Mouse (Mus musculus) megakaryocyte progenitor cell, adult 5-6 weeks (primary cell): ENCODE measurements at regions not wholly inside any gene's neighbourhood (a gene's known extent, or its start where the extent isn't known, plus 50 kb on each side); places are given as distances from the start of the nearest gene placed in this dataset.

Source experiments
- ATAC-seq: replicated peaks from 2 replicates; pipeline ENCODE4 v1.8.0; 2016; ENCODE audit warnings: mild to moderate bottlenecking, moderate TSS enrichment, inconsistent platforms; ENCODE audit not compliant: poor library complexity

DNA sequence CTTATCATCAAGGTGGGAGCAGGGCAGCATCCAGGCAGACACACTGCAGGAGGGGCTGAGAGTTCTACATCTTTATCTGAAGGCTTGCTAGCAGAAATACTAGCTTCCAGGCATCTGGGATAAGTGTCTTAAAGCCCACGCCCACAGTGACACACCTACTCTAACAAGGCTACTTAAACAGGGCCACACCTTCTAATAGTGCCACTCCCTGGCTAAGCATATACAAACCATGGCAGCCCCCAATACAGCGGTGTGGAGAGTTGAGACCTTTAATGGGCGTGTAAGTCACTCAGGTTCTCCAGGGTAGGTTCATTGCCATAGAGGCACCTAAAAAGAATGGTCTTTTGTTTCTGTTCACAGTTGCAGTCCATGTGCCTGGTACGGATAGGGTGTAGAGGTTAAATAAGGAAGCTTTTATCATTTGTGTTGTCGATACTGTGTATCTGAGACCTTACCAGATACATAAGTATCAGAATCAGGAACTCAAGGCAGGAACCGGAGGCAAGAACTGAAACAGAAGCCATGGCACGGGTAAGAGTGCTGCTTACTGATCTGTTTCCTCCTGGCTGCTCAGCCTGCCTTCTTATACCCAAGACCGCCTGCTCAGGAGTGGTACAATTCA lies 69.0 kb upstream of the Atrnl1 start:
- no peak for ATAC-seq

DNA sequence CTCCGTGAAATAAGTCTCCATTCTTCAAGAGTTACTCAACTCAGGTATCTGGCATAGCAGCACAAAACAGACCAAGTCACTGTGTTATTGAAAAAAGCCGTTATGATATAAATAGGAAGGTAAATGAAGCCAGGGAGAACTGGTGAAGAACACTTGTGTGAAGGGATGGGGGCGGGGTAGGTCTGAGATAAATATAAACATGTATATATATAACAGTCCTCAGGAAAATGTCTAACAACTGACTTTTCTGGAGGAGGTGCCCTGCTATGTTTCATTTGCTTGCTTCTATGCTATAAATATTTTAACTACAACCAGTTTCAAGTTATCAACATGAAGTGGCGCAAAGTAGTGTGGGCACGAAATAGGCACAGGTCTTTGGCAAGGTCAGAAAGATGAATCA lies 68.3 kb upstream of the Atrnl1 start:
- no peak for ATAC-seq

DNA sequence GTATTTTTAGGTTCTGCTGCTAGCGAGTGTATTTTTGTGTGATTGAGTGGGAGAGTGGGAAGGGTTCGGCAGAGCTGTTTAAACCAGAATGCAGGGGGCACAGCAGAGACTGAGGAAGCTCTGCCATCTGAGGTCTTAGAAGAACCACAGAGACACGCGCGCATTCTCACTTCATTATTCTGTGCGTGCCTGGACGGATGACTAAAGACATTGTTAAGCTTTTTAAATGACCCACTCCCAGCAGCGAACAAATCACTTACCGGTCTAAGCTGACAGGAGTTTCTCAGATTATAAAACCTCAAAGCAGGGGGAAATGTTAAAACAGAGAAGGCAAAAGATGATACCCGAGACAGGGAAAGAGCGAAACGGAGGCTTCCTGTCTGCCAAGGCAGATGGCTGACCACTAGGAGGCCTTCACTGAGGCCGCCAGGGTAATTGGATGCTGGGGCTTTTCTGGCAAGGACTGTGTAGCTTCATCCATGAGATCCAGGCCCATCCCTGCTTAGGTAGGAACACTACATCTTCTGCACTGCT lies 67.1 kb upstream of the Atrnl1 start:
- no peak for ATAC-seq

DNA sequence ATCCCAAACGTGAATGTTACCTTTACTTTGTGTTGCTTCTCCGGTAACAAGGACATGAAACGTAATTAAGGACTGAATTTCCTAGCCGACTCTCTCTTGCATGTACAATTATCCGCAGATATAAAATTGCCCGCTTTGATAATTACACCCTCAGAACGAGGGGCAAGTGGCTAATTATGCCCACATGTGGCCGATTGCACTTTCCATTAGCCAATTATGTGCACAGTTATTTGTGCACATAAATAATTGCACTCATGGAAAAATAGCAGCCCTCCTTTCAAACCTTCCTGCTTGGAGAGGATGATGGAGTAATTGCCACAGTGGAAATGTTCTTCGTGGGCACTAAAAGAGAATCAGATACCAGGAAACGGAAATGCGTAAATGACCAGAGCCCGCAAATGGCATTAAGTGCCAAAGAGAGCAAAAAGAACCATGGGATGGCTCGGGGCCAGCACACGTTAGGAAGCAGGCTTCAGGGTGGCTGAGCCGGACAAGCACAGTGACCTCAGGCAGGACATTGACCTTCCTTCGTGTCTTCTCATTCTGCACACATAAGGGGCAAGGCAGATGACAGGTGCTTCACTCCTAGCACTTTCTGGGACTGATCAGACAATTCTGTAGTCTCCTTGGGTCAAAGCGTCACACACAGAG lies 66.5 kb upstream of the Atrnl1 start:
- no peak for ATAC-seq

DNA sequence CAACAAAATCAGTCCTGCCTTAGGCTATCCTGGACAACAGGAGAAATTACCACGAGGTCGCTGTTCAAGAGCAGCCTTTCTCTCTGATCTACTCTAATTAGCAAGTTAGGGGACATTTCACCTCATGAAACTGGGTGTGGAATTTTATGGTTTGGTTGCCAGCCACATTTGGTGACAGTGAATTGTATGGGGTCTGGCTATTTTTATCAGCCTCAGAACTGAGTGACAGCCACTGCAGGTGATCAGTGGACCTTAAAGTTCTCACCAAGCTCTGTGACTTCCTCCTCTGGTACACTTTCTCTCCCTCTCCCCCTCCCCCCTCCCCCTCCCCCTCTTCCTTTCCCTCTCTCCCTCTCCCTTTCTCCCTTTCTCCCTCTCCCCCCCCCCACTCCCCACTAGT lies 65.8 kb upstream of the Atrnl1 start:
- ATAC-seq, result no peak

DNA sequence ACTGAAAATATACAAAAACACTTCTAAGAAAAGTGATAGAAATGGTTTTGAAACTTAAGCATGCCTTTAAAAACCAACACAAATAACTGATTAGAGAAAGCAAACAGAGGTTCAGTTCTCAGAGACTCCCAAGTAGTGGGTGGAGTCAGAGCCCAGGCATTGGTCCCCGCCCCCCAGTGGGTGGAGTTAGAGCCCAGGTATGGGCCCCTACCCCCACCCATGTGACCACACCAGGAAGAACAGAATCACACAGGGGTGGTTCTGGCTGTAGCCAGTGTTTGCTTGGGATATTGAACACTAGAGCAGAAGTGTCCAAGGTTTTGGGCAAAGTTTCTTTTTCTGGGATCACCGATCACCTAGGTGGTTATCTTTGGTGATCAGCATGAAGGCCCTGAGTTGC lies 64.8 kb upstream of the Atrnl1 start:
- ATAC-seq, result no peak

DNA sequence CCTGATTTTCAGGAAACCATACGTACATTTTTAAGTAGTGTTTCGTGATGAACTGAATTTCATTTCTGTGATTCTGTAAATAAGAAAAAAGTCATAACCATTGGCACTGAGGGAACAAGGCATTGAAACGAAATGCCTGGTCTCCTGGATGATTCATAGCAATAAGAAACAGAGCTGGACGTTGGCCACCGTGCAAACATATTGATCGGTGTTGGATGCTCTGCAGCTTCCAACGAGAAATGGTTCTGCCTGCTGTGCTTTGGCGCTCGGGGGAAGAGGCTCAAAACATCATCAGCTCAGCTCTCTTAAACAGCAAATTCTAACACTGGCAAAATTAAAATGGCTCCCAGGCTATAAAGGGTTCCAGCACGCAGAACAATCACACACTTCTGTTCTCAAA lies 64.3 kb upstream of the Atrnl1 start:
- ATAC-seq, result no peak

DNA sequence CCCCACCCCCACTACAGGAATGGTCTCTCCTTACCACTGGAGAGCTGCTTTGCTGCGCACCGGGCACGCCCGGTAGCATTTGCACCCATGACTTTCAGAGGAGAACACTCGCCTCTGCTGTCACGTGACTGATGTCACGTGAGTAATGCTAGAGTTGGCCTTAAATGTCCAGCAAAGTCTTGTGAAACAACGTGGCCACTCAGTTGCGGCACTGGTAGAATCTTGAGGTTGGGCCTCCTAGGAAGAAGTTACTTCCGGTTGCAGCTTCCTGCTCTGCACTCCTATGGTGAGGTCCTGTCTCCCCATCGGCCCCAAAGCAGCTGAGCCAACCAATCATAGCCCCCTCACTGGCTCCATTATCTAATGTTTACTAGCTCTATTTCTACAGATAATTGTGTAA lies 62.7 kb upstream of the Atrnl1 start:
- peak; percentile 39 for ATAC-seq

DNA sequence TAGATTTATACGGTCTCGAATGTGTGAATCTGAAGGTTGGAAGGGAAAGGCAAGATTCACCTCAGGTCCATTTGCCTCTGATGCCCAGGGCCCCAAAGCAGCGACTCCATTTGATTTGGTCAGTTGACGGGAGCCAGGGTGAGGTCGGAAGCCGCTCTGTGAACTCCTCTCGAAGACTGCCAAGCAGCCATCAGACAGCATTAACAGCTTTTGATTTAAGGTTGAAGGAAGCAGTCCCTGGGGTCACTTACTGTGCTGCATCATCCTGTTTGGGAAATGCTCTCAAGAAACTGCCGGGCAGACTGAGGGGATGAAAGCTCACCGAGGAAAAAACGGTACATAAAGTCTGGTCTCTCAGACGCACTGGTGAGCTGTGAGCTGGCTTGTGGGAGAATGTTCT lies 62.2 kb upstream of the Atrnl1 start:
- no peak for ATAC-seq

DNA sequence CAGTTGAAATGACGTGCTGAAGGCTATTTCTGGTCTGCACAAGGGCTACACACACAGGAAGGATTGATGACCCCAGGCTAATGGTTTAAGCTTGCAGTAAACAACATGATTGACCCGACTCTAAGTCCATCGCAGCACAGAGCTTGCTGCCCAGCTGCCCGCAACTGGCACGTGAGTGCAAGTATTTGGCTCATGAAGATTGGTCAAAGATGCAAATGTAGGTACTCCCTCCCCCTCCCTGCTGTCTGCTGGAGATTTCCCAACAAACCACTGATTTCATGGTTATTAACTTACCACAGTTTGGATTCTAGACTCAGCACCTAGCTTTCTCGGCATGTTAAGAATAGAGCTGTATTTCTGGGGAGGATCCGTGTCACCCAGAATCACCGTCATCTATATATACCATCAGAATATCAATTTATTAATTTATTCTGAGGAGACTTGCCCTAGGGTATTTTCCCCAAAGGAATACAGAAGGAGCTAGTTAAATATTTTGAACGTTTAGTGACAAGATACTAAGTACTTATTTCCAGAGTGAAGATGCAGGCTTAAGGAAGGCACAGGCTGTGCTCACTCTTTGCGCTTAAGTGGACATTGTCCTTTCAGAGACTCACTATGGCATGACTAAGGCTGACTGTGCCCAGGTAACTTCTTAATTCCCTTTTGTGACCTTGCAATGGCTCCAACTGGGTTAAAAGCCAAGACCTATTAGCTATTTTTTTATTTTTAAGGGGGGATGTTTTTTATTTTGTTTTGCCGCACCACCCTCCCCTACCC lies 57.7 kb upstream of the Atrnl1 start:
- no peak for ATAC-seq

DNA sequence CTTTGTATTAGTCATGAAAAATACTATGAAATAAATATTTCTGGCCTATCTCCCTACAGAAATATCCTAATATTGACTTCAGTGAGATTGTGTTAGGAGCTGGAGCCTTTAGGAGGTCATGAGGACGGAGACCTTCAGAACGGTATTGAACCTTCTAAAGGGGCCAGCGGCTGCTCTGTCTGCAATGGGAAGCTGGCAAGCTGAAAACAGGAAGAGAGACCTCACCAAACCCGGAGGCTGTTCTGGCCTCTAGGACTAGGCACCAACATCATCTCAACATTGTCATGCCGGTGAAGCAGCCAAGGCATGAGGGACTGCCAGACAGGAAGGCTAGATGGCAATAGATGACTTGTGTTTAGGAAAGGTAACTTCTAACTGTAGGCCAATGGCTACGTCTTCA lies 56.7 kb upstream of the Atrnl1 start:
- 0 out of 2 replicates have a peak, but pooled peaks have one; percentile 39 for ATAC-seq

DNA sequence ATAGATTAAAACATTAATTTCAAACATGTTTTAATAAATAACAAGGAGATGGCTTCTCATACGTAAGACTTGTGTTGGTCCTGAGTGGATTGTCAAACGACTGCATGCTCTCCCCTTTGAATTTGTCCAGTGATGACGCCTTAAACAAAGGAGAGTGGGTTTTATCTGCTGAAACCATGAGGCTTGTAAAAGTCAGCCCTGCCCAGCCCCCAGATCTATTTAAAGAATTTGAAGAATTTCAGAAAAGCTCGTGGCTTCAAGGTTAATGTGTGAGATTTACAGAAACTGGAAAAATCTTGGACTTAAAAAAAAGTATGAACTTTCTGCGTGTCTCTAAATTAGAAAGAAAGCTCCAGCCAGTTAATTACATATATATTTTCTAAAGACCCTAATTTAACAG lies 55.5 kb upstream of the Atrnl1 start:
- no peak for ATAC-seq

DNA sequence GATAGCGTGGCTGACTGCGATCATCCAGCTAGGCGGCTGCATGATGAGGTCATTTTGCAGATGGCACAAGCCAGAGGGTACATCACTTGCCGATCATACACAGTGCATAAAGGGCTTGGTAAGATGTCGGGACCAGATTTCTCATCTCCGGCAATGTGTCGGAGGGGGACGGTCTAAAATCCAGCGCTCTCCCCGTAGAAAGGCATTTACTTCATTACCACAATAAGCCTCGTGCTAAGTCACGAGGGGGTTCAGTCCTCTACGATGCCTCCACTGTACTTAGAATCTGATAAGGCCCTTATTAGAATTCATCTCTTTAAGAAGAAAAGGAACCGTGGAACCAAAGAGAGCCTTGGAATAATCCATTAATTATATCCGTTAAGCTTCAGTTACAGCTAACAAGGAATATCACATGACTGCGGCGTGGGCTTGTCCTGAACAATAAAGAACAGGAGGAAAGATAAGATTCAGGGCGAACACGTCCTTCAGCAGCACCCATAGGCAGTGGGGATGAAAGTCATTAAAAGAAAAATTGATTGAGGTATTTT lies 52.3 kb upstream of the Atrnl1 start:
- no peak for ATAC-seq

DNA sequence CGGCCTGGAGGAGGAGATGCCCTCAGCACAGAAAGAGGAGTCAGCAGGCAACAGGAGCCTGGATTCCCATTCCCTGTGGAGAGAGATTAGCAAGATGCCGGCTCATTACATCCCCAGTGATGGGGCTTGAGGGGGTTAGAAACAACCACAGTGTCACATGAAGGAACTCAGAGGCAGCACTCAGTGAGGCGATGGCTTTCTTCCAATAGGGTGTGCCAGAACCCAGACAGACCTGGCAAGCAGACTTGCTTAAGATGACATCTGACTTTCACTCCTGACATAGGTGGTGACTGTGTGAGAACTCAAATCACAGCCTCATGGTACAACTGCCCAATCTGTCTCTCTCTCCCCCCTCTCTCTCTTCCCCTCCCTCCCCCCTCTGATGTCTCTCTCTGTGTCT lies 50.1 kb upstream of the Atrnl1 start:
- ATAC-seq, result no peak
